Mouse (Mus musculus) ES-E14 (cell line): ENCODE results near the gene Tvp23a.

Experiments used
- ZC3H11A ChIP-seq: IDR thresholded peaks from 2 replicates; pipeline ENCODE4 v1.6.1; 2012; ENCODE audit warnings: low read depth, mild to moderate bottlenecking, inconsistent platforms, low read length, borderline replicate concordance
- ZNF384 ChIP-seq: IDR thresholded peaks from 2 replicates; pipeline ENCODE4 v1.6.1; 2012; ENCODE audit warnings: low read depth, low read length, inconsistent platforms

DNA sequence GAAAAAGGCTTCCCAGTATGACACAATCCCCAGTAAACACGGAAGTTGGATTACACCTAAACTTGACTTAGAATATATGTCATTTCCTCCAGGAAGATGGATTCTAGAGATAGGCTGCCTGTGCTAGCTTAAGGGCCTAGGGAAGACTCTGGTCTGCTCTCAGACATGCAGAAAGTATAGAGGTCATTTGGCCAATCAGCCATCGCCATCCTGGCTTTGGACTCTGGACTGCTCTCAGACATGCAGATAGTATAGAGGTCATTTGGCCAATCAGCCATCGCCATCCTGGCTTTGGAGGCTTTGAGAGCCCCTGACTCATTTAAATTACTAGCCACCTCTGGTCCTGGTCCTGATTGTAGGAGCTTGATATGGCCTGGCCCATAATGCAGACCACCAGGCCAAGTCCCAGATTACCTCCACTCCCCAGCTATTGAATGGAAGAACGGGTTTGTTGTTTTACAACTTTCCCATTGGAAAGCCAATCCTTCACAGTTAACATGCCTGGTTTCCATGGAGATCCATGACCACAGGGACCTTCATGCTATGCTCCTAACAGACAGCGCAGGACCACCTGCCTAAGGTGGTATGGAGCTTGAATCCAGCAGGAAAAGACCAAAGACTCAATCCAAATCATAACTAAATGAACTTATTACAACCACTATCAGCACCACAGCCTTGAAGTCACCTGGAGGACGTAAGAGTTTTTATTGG, 6.9 kb upstream of the Tvp23a start:
- TF ChIP-seq ZC3H11A = no peak
- TF ChIP-seq ZNF384 = no peak
